Mouse (Mus musculus): Measurements from ENCODE around the gene 7530416G11Rik. TPM values are rescaled to one million over a fixed set of nuclear protein-coding genes. Genes with fewer than 3 reads are reported as not detected.

Gene 7530416G11Rik
- total and polyA plus RNA-seq, 2 experiments = not detected

- no peak overlapping the region for H3K4me3 ChIP-seq (ENCODE audit: insufficient read depth, low read depth, low read length)
- no peak overlapping the region for H3K27ac ChIP-seq (replicated peaks; ENCODE audit: insufficient read depth, low read depth, low read length)
- H3K27me3 ChIP-seq (ENCODE audit: control insufficient read depth, insufficient read depth, low read length) = no peaks in the 10 kb centered on the region
- DNase-seq (ENCODE audit: extremely low read depth, low read depth, low spot score) = no peak
- no peaks in the 10 kb centered on the region for H3K79me2 ChIP-seq (ENCODE audit: control insufficient read depth, insufficient read depth, low read length)
- H3K9ac ChIP-seq (ENCODE audit: low read depth, low read length) = no peak overlapping the region
- H3K4me1 ChIP-seq (ENCODE audit: control insufficient read depth, insufficient read depth, low read length) = no peaks in the 10 kb centered on the region
- TF ChIP-seq CTCF (IDR thresholded peaks at IDR 0.05; ENCODE audit: low read depth, low read length) (no peak), POLR2A (IDR thresholded peaks at IDR 0.05; ENCODE audit: extremely low read depth, insufficient read depth, low read length) (no peak)
- WGBS = 91% methylated on average over 4 of the region's 4 CpGs
- no peaks in the 10 kb centered on the region for H3K36me3 ChIP-seq (ENCODE audit: control insufficient read depth, insufficient read depth, low read length)
These were observed 5.5 kb downstream of the 7530416G11Rik start for GRCm38 (mm10) chr15:85497548-85497947.

GRCm38 (mm10) chr15:85494163-85494621 lies 8.8 kb downstream of the 7530416G11Rik start:
- WGBS = 24% methylated on average over 11 of the region's 11 CpGs
- Histone ChIP-seq H3K27ac (replicated peaks; ENCODE audit: insufficient read depth, low read depth, low read length) (no peak overlapping the region), H3K4me3 (ENCODE audit: insufficient read depth, low read depth, low read length) (no peak overlapping the region), H3K9ac (ENCODE audit: low read depth, low read length) (no peak overlapping the region), H3K4me1 (ENCODE audit: control insufficient read depth, insufficient read depth, low read length) (no peaks in the 10 kb centered on the region), H3K27me3 (ENCODE audit: control insufficient read depth, insufficient read depth, low read length) (no peaks in the 10 kb centered on the region), H3K79me2 (ENCODE audit: control insufficient read depth, insufficient read depth, low read length) (no peaks in the 10 kb centered on the region), H3K36me3 (ENCODE audit: control insufficient read depth, insufficient read depth, low read length) (no peaks in the 10 kb centered on the region)
- no peak for DNase-seq (ENCODE audit: extremely low read depth, low read depth, low spot score)
- TF ChIP-seq POLR2A (IDR thresholded peaks at IDR 0.05; ENCODE audit: extremely low read depth, insufficient read depth, low read length) (no peak), CTCF (IDR thresholded peaks at IDR 0.05; ENCODE audit: low read depth, low read length) (no peak)

GRCm38 (mm10) chr15:85489751-85490150 lies 13.3 kb downstream of the 7530416G11Rik start:
- TF ChIP-seq POLR2A (IDR thresholded peaks at IDR 0.05; ENCODE audit: extremely low read depth, insufficient read depth, low read length) = no peak
- no peak for TF ChIP-seq CTCF (IDR thresholded peaks at IDR 0.05; ENCODE audit: low read depth, low read length)
- DNase-seq (ENCODE audit: extremely low read depth, low read depth, low spot score) = no peak
- no peaks in the 10 kb centered on the region for H3K36me3 ChIP-seq (ENCODE audit: control insufficient read depth, insufficient read depth, low read length)
- no peak overlapping the region for H3K9ac ChIP-seq (ENCODE audit: low read depth, low read length)
- H3K4me3 ChIP-seq (ENCODE audit: insufficient read depth, low read depth, low read length) = no peak overlapping the region
- H3K27me3 ChIP-seq (ENCODE audit: control insufficient read depth, insufficient read depth, low read length) = no peaks in the 10 kb centered on the region
- H3K27ac ChIP-seq (replicated peaks; ENCODE audit: insufficient read depth, low read depth, low read length) = no peak overlapping the region
- H3K4me1 ChIP-seq (ENCODE audit: control insufficient read depth, insufficient read depth, low read length) = no peaks in the 10 kb centered on the region
- no peaks in the 10 kb centered on the region for H3K79me2 ChIP-seq (ENCODE audit: control insufficient read depth, insufficient read depth, low read length)
- 79% methylated on average over 7 of the region's 7 CpGs for WGBS

- H3K36me3 ChIP-seq (ENCODE audit: control insufficient read depth, insufficient read depth, low read length) = no peaks in the 10 kb centered on the region
- H3K27me3 ChIP-seq (ENCODE audit: control insufficient read depth, insufficient read depth, low read length) = no peaks in the 10 kb centered on the region
- TF ChIP-seq POLR2A (IDR thresholded peaks at IDR 0.05; ENCODE audit: extremely low read depth, insufficient read depth, low read length) (no peak), CTCF (IDR thresholded peaks at IDR 0.05; ENCODE audit: low read depth, low read length) (no peak)
- no peak overlapping the region for H3K27ac ChIP-seq (replicated peaks; ENCODE audit: insufficient read depth, low read depth, low read length)
- H3K79me2 ChIP-seq (ENCODE audit: control insufficient read depth, insufficient read depth, low read length) = no peaks in the 10 kb centered on the region
- no peak overlapping the region for H3K9ac ChIP-seq (ENCODE audit: low read depth, low read length)
- no peak overlapping the region for H3K4me3 ChIP-seq (ENCODE audit: insufficient read depth, low read depth, low read length)
- H3K4me1 ChIP-seq (ENCODE audit: control insufficient read depth, insufficient read depth, low read length) = no peaks in the 10 kb centered on the region
- DNase-seq (ENCODE audit: extremely low read depth, low read depth, low spot score) = no peak
- 80% methylated on average over 10 of the region's 10 CpGs for WGBS
These were observed 14.1 kb downstream of the 7530416G11Rik start for GRCm38 (mm10) chr15:85488900-85489299.

- no peaks in the 10 kb centered on the region for H3K4me1 ChIP-seq (ENCODE audit: control insufficient read depth, insufficient read depth, low read length)
- H3K4me3 ChIP-seq (ENCODE audit: insufficient read depth, low read depth, low read length) = no peak overlapping the region
- H3K27me3 ChIP-seq (ENCODE audit: control insufficient read depth, insufficient read depth, low read length) = no peaks in the 10 kb centered on the region
- DNase-seq (ENCODE audit: extremely low read depth, low read depth, low spot score) = no peak
- TF ChIP-seq POLR2A (IDR thresholded peaks at IDR 0.05; ENCODE audit: extremely low read depth, insufficient read depth, low read length) = no peak
- TF ChIP-seq CTCF (IDR thresholded peaks at IDR 0.05; ENCODE audit: low read depth, low read length) = peak; percentile 60
- 67% methylated on average over 3 of the region's 3 CpGs for WGBS
- H3K79me2 ChIP-seq (ENCODE audit: control insufficient read depth, insufficient read depth, low read length) = no peaks in the 10 kb centered on the region
- H3K27ac ChIP-seq (replicated peaks; ENCODE audit: insufficient read depth, low read depth, low read length) = no peak overlapping the region
- H3K36me3 ChIP-seq (ENCODE audit: control insufficient read depth, insufficient read depth, low read length) = no peaks in the 10 kb centered on the region
- no peak overlapping the region for H3K9ac ChIP-seq (ENCODE audit: low read depth, low read length)
These were observed 22.4 kb downstream of the 7530416G11Rik start for GRCm38 (mm10) chr15:85480630-85481029.

GRCm38 (mm10) chr15:85479919-85480318 lies 23.1 kb downstream of the 7530416G11Rik start:
- H3K27ac ChIP-seq (replicated peaks; ENCODE audit: insufficient read depth, low read depth, low read length) = no peak overlapping the region
- H3K79me2 ChIP-seq (ENCODE audit: control insufficient read depth, insufficient read depth, low read length) = no peaks in the 10 kb centered on the region
- no peak overlapping the region for H3K4me3 ChIP-seq (ENCODE audit: insufficient read depth, low read depth, low read length)
- H3K36me3 ChIP-seq (ENCODE audit: control insufficient read depth, insufficient read depth, low read length) = no peaks in the 10 kb centered on the region
- TF ChIP-seq CTCF (IDR thresholded peaks at IDR 0.05; ENCODE audit: low read depth, low read length) (no peak), POLR2A (IDR thresholded peaks at IDR 0.05; ENCODE audit: extremely low read depth, insufficient read depth, low read length) (no peak)
- H3K9ac ChIP-seq (ENCODE audit: low read depth, low read length) = no peak overlapping the region
- H3K4me1 ChIP-seq (ENCODE audit: control insufficient read depth, insufficient read depth, low read length) = no peaks in the 10 kb centered on the region
- 62% methylated on average over 5 of the region's 5 CpGs for WGBS
- H3K27me3 ChIP-seq (ENCODE audit: control insufficient read depth, insufficient read depth, low read length) = no peaks in the 10 kb centered on the region
- no peak for DNase-seq (ENCODE audit: extremely low read depth, low read depth, low spot score)

Measured in liver, adult 2 months (tissue).